Mouse (Mus musculus): ENCODE results near the gene Csrp2. TPM values are rescaled to one million over a fixed set of nuclear protein-coding genes. Genes with fewer than 3 reads are reported as not detected.

Csrp2 gene
- polyA plus RNA-seq, 1 experiment from 2014 or later, result 193 TPM

DNA sequence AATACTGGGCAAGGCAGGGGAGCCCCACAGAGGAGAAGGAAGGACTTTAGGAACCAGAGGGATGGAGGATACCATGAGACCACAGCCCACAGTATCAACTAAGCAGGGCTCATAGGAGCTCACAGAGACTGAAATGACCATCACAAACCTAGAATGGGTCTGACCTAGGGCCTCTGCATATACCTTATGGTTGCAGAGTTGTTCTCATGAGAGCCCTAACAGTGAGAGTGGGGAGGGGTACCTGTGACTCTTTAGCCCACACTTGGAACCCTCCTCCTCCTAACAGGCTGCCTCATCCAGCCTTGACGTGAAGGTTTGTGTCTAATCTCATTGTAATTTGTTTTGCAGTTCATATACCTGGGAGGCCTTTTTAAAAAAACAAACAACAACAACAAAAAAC, 55.3 kb downstream of the Csrp2 start:
- Histone ChIP-seq H3K9ac (no peak overlapping the region), H3K27me3 (no peaks in the 10 kb centered on the region), H3K4me1 (peaks cover 12% of the 10 kb centered on the region; the same call in 1 of the 2 replicates), H3K9me3 (no peaks in the 10 kb centered on the region), H3K36me3 (peaks cover 7% of the 10 kb centered on the region; the same call in 1 of the 2 replicates), H3K27ac (no peak overlapping the region), H3K4me3 (no peak overlapping the region), H3K4me2 (no peak overlapping the region)
- WGBS, result 79% methylated on average over 1 of the region's 1 CpGs
- no peak for ATAC-seq (ENCODE audit: borderline replicate concordance, extremely low read depth, low FRiP score, low TSS enrichment)

- Histone ChIP-seq H3K4me2 (no peak overlapping the region), H3K27me3 (no peaks in the 10 kb centered on the region), H3K4me1 (peaks cover 10% of the 10 kb centered on the region; the same call in 1 of the 2 replicates), H3K36me3 (peaks cover 11% of the 10 kb centered on the region), H3K9me3 (no peaks in the 10 kb centered on the region), H3K4me3 (no peak overlapping the region), H3K27ac (no peak overlapping the region), H3K9ac (no peak overlapping the region)
- 0 out of 2 replicates have a peak, but pooled peaks have one; percentile 19 for ATAC-seq (ENCODE audit: borderline replicate concordance, extremely low read depth, low FRiP score, low TSS enrichment)
- WGBS, result 6% methylated on average over 1 of the region's 1 CpGs
Observed at GRCm38 (mm10) chr10:110976046-110976445, 56.5 kb downstream of the Csrp2 start.

DNA sequence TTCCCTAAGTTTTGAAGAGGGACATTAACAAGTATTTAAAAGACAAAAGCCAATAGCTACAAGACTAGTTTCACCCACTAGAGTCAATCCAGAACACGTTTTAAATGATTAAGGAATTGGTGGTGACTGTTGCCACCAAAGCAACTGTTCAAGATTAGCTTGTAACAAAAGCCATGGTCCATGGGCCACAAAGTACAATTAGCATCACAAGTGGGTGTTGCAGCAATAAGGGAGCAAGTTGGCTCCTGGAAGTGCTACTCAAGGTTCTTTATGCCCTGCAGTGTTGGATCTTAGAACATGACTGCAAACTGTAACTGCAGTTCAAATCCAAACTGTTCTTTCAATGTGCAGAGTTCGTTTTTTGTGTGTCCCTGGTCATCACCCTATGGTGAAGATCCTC, 57.8 kb downstream of the Csrp2 start:
- ATAC-seq (ENCODE audit: borderline replicate concordance, extremely low read depth, low FRiP score, low TSS enrichment), result no peak
- 50% methylated on average over 2 of the region's 2 CpGs for WGBS
- no peak overlapping the region for H3K4me3 ChIP-seq
- no peak overlapping the region for H3K4me2 ChIP-seq
- H3K9me3 ChIP-seq, result no peaks in the 10 kb centered on the region
- no peak overlapping the region for H3K9ac ChIP-seq
- peaks cover 11% of the 10 kb centered on the region for H3K36me3 ChIP-seq
- H3K4me1 ChIP-seq, result no peaks in the 10 kb centered on the region
- no peak overlapping the region for H3K27ac ChIP-seq
- H3K27me3 ChIP-seq, result no peaks in the 10 kb centered on the region

GRCm38 (mm10) chr10:110979431-110979830, 59.8 kb downstream of the Csrp2 start:
- H3K9ac ChIP-seq, result no peak overlapping the region
- H3K36me3 ChIP-seq, result peaks cover 5% of the 10 kb centered on the region
- H3K27ac ChIP-seq, result no peak overlapping the region
- H3K27me3 ChIP-seq, result no peaks in the 10 kb centered on the region
- WGBS, result 79% methylated on average over 2 of the region's 2 CpGs
- no peak overlapping the region for H3K4me2 ChIP-seq
- no peaks in the 10 kb centered on the region for H3K9me3 ChIP-seq
- ATAC-seq (ENCODE audit: borderline replicate concordance, extremely low read depth, low FRiP score, low TSS enrichment), result no peak
- H3K4me1 ChIP-seq, result no peaks in the 10 kb centered on the region
- H3K4me3 ChIP-seq, result no peak overlapping the region

- peaks cover 5% of the 10 kb centered on the region for H3K36me3 ChIP-seq
- H3K27me3 ChIP-seq, result no peaks in the 10 kb centered on the region
- no peak overlapping the region for H3K4me3 ChIP-seq
- WGBS, result 87% methylated on average over 6 of the region's 6 CpGs
- no peaks in the 10 kb centered on the region for H3K4me1 ChIP-seq
- H3K4me2 ChIP-seq, result no peak overlapping the region
- ATAC-seq (ENCODE audit: borderline replicate concordance, extremely low read depth, low FRiP score, low TSS enrichment), result no peak
- H3K27ac ChIP-seq, result no peak overlapping the region
- no peaks in the 10 kb centered on the region for H3K9me3 ChIP-seq
- no peak overlapping the region for H3K9ac ChIP-seq
Observed at GRCm38 (mm10) chr10:110980441-110980840, 60.9 kb downstream of the Csrp2 start.

DNA sequence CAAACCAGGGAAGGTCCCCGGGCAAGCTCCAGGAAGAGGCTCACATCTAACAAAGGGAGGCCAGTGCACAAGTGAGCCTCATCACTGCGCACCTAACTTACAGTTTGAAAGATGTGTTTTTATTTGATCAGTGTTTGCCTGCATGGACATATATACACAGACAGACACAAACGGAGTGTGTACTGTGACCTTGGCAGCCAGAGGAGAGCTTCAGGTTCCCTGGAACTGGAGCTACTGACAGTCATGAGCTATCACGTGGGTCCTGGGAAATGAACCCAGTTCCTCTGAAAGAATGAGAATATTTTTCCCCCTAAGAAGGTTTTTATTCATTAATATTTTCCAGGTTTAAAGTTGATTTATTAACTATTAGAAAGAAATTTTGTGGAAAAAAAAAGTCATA, 63.2 kb downstream of the Csrp2 start:
- 70% methylated on average over 4 of the region's 4 CpGs for WGBS
- H3K27ac ChIP-seq, result no peak overlapping the region
- no peak for ATAC-seq (ENCODE audit: borderline replicate concordance, extremely low read depth, low FRiP score, low TSS enrichment)

GRCm38 (mm10) chr10:110986682-110987081, 67.1 kb downstream of the Csrp2 start:
- Histone ChIP-seq H3K27ac (no peak overlapping the region), H3K36me3 (no peaks in the 10 kb centered on the region), H3K4me2 (no peak overlapping the region), H3K4me3 (no peak overlapping the region), H3K9ac (no peak overlapping the region), H3K4me1 (no peaks in the 10 kb centered on the region), H3K27me3 (no peaks in the 10 kb centered on the region), H3K9me3 (no peaks in the 10 kb centered on the region)
- no peak for ATAC-seq (ENCODE audit: borderline replicate concordance, extremely low read depth, low FRiP score, low TSS enrichment)
- 87% methylated on average over 17 of the region's 17 CpGs for WGBS

More for the DNA sequence above, 63.2 kb downstream of the Csrp2 start:
- Histone ChIP-seq H3K36me3 (peaks cover 5% of the 10 kb centered on the region), H3K9ac (no peak overlapping the region), H3K4me3 (no peak overlapping the region), H3K27me3 (no peaks in the 10 kb centered on the region), H3K4me2 (no peak overlapping the region), H3K4me1 (no peaks in the 10 kb centered on the region), H3K9me3 (no peaks in the 10 kb centered on the region)

Other genes starting within 250 kb of the Csrp2 start
- gene E2f7, start 174.3 kb upstream of the Csrp2 start, polyA plus RNA-seq (2015; fragmentation: Nextera tagmentation; extraction: Ambion mirVana), result 36.7 and 38.1 TPM in 2 replicates
- gene Zdhhc17, start 90.4 kb downstream of the Csrp2 start, polyA plus RNA-seq (2015; fragmentation: Nextera tagmentation; extraction: Ambion mirVana), result 20.5 and 20.9 TPM in 2 replicates
- 9.5 and 10.5 TPM in 2 replicates for gene Osbpl8, start 245.0 kb downstream of the Csrp2 start, polyA plus RNA-seq (2015; fragmentation: Nextera tagmentation; extraction: Ambion mirVana)

Data from lung, embryonic 15.5 days (tissue).